Mouse (Mus musculus): ENCODE results near the gene Mchr1. TPM values are rescaled to one million over a fixed set of nuclear protein-coding genes. Genes with fewer than 3 reads are reported as not detected.

Gene Mchr1
- polyA plus RNA-seq, 1 experiment from 2014 or later: 1.1 TPM

Other genes starting within 250 kb of the Mchr1 start
- 24.5 and 28.6 TPM in 2 replicates for gene Mrtfa, start 44.7 kb upstream of the Mchr1 start, polyA plus RNA-seq (2014; fragmentation: Nextera tagmentation; extraction: Ambion mirVana)
- 102 and 112 TPM in 2 replicates for gene Slc25a17, start 125.3 kb downstream of the Mchr1 start, polyA plus RNA-seq (2014; fragmentation: Nextera tagmentation; extraction: Ambion mirVana)
- 135 and 141 TPM in 2 replicates for gene St13, start 164.6 kb downstream of the Mchr1 start, polyA plus RNA-seq (2014; fragmentation: Nextera tagmentation; extraction: Ambion mirVana)
- 6.5 and 6.6 TPM in 2 replicates for gene Xpnpep3, start 164.6 kb downstream of the Mchr1 start, polyA plus RNA-seq (2014; fragmentation: Nextera tagmentation; extraction: Ambion mirVana)
- gene Dnajb7, start 172.8 kb downstream of the Mchr1 start, polyA plus RNA-seq (2014; fragmentation: Nextera tagmentation; extraction: Ambion mirVana): 0.48 and 0.85 TPM in 2 replicates
- gene Rbx1, start 230.8 kb downstream of the Mchr1 start, polyA plus RNA-seq (2014; fragmentation: Nextera tagmentation; extraction: Ambion mirVana): 490 and 495 TPM in 2 replicates

Measured in embryonic facial prominence, embryonic 14.5 days (tissue).